Mouse (Mus musculus) heart, postnatal 10 days (tissue): Measurements from ENCODE around the gene Nyap1. TPM values are rescaled to one million over a fixed set of nuclear protein-coding genes. Genes with fewer than 3 reads are reported as not detected.
A peak's percentile ranks its signal among the peaks of the same experiment; 100 is the strongest.
"Not testable (repeated sequence)": the region's sequence is repeated elsewhere in the genome, so short reads cannot be mapped to it uniquely, and the experiment has no call there.

ENCODE experiments used
- DNase-seq, 2 experiments: peaks; one replicate each; pipeline ENCODE4 v3.0.0; 2021
- intact Hi-C: fragments of 180-260 bp; cut with DNase I; formaldehyde crosslinking; loops from one replicate; pipeline ENCODE4 v1.15.1; 2025
- total RNA-seq, 2 experiments: library from RNA; stranded (reverse); gene quantifications; 2 replicates each; pipeline ENCODE4 v1.2.3; 2021

The Nyap1 gene
- total RNA-seq, 2 experiments from 2014 or later = 1.6 to 1.7 TPM

GRCm38 (mm10) chr5:137772755-137773154 lies 31.3 kb upstream of the Nyap1 start:
- no peak for DNase-seq
- intact Hi-C loops = no loop called here

GRCm38 (mm10) chr5:137770709-137771108 lies 29.3 kb upstream of the Nyap1 start:
- intact Hi-C loops = no loop called here
- peak in 1 of 2 experiments; percentile 65 for DNase-seq

- intact Hi-C loops = no loop called here
- DNase-seq = no peak
Measured at GRCm38 (mm10) chr5:137768475-137768874, 27.1 kb upstream of the Nyap1 start.

- intact Hi-C loops = no loop called here
- no peak for DNase-seq
Measured at GRCm38 (mm10) chr5:137766270-137766669, 24.9 kb upstream of the Nyap1 start.

- DNase-seq = no peak
- intact Hi-C loops = no loop called here
Measured at GRCm38 (mm10) chr5:137764609-137765340, 23.4 kb upstream of the Nyap1 start.

GRCm38 (mm10) chr5:137759971-137760412 lies 18.6 kb upstream of the Nyap1 start:
- DNase-seq = peak; percentile 91 to 92
- intact Hi-C loops = loop anchor here (5.0 kb wide), 1 partner anchor 158 kb away; the partner anchor contains the start of gene Mospd3

- DNase-seq = no peak
- intact Hi-C loops = loop anchor here (5.0 kb wide), 1 partner anchor 157 kb away; the partner anchor contains the start of gene Mospd3
Measured at GRCm38 (mm10) chr5:137758921-137759534, 17.6 kb upstream of the Nyap1 start.

- peak; percentile 87 to 88 for DNase-seq
- intact Hi-C loops = loop anchor here (1.0 to 5.0 kb wide), 2 partner anchors 101 to 156 kb away; partner anchors contain the start of gene Mospd3
Measured at GRCm38 (mm10) chr5:137757887-137758286, 16.5 kb upstream of the Nyap1 start.

GRCm38 (mm10) chr5:137756882-137757661 lies 15.7 kb upstream of the Nyap1 start:
- DNase-seq = peak; percentile 92 to 95
- intact Hi-C loops = loop anchor here (1.0 to 5.0 kb wide), 2 partner anchors 100 to 155 kb away; partner anchors contain the start of gene Mospd3

GRCm38 (mm10) chr5:137756106-137756505 lies 14.7 kb upstream of the Nyap1 start:
- intact Hi-C loops = loop anchor here (5.0 kb wide), 1 partner anchor 154 kb away; the partner anchor contains the start of gene Mospd3

GRCm38 (mm10) chr5:137755425-137755824 lies 14.0 kb upstream of the Nyap1 start:
- intact Hi-C loops = loop anchor here (5.0 kb wide), 1 partner anchor 153 kb away; the partner anchor contains the start of gene Mospd3
- no peak for DNase-seq

More at GRCm38 (mm10) chr5:137756106-137756505, 14.7 kb upstream of the Nyap1 start:
- DNase-seq = peak in 1 of 2 experiments; percentile 31

GRCm38 (mm10) chr5:137753111-137753832 lies 11.9 kb upstream of the Nyap1 start:
- intact Hi-C loops = no loop called here
- peak; percentile 67 to 69 for DNase-seq

- no peak for DNase-seq
- intact Hi-C loops = no loop called here
Measured at GRCm38 (mm10) chr5:137751988-137752387, 10.6 kb upstream of the Nyap1 start.

GRCm38 (mm10) chr5:137751221-137751887 lies 9.9 kb upstream of the Nyap1 start:
- intact Hi-C loops = no loop called here
- peak; percentile 62 to 65 for DNase-seq

GRCm38 (mm10) chr5:137750212-137750611 lies 8.8 kb upstream of the Nyap1 start:
- DNase-seq, intact Hi-C loops: not testable (repeated sequence)

GRCm38 (mm10) chr5:137749196-137749836 lies 7.9 kb upstream of the Nyap1 start:
- intact Hi-C loops = loop anchor here (5.0 kb wide), 1 partner anchor 217 kb away; the partner anchor contains the start of genes Epo and Gnb2
- DNase-seq = peak in 1 of 2 experiments; percentile 49

GRCm38 (mm10) chr5:137748130-137748770 lies 6.8 kb upstream of the Nyap1 start:
- intact Hi-C loops = loop anchor here (5.0 kb wide), 1 partner anchor 216 kb away; the partner anchor contains the start of genes Epo and Gnb2

GRCm38 (mm10) chr5:137747326-137747961 lies 6.0 kb upstream of the Nyap1 start:
- peak; percentile 71 to 74 for DNase-seq

More at GRCm38 (mm10) chr5:137748130-137748770, 6.8 kb upstream of the Nyap1 start:
- peak; percentile 73 to 77 for DNase-seq

More at GRCm38 (mm10) chr5:137747326-137747961, 6.0 kb upstream of the Nyap1 start:
- intact Hi-C loops = loop anchor here (5.0 kb wide), 1 partner anchor 215 kb away; the partner anchor contains the start of genes Epo and Gnb2
